Mouse (Mus musculus): ENCODE results near the gene Tspan31. TPM values are rescaled to one million over a fixed set of nuclear protein-coding genes. Genes with fewer than 3 reads are reported as not detected.

Gene Tspan31
- total RNA-seq, 1 experiment from 2014 or later: 108 TPM

DNA sequence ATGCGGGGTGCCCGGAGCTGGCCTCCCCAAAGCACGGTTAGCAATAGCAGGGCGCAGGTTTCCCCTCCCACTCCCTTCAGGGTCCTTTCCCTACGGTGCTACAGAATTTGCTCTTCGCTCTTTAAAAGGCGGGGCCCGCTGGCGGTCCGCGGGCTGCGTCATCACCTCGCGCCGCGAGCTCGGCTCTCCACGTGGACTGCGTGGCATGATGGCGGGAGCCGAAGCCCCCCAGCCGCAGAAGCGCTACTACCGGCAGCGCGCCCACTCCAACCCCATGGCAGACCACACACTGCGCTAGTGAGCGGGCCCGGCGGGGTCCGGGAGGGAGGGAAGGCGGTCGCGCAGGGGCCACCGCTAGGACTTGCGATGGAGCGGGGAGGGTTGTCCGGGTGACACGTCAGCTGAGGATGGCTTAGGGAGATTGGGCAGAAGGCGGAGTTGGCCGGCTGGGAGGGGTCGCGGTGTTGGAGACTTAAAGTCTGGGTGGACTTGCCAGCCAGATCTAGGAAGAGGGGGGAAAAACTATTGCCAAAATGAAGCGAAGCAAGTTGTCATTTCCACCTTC lies 28.2 kb downstream of the Tspan31 start:
- DNase-seq: peak; percentile 89

DNA sequence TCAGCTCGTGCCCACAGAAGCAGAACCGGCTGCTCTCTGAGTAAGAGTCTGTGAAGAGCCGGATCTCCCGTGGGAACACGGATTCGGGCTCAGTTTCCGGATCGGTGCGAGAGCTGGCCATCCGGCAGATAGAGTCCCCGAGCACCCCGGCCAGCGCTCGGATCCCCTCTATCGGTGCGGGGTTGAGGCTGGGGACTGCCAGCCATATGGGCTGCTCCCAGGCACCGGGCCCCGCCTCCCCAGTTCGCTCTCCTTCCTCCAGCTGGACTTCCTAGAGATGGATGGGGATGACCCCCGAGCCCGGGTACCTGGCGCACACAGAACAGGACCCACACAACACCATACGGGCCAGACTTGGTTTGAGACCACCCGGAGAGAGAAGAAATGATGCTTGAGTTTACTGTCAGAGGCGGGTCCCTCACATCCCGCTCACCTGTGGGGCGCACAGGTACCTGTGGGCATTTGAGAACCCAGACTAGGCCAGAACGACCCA lies 28.7 kb downstream of the Tspan31 start, which contains the start of the genes Mettl1 and Eef1akmt3:
Gene Mettl1, plus strand, starts transcription at position 141 of the 493 bp plus-strand sequence.
Gene Eef1akmt3, minus strand, starts transcription at position 240 of the 493 bp plus-strand sequence.
- DNase-seq: peak; percentile 46

DNA sequence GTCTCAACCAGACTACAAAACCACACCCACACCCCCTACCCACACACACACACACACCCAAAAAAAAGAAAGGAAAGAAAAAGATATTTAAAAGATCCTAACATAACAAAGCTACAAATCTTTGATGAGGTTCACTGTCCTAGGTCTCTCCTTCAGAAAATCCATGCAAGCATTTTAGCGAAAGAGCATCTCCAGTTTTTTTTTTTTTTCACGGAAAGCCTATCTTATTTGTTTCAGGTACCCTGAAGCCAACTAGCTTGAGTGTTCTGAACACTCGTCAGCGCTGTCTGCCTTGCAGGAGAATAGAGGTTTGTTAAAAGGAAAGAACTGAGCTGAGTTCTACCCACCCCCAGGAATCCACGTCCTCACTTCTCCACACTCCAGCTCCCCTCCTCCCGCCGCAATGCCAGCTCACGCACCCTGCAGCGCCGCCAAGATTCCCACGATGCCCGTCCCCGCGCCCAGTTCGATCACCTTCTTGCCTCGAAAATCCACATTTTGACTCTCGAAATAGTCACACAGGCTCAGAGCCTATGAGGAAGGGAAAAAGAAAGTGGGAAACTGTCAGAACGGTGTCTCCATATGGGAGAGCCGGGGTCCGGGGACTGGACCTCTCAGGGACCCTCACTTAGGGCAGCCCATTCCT lies 29.4 kb downstream of the Tspan31 start:
- peak; percentile 32 for DNase-seq

- DNase-seq: no peak
These were observed 32.4 kb downstream of the Tspan31 start for GRCm38 (mm10) chr10:127037641-127038040.

DNA sequence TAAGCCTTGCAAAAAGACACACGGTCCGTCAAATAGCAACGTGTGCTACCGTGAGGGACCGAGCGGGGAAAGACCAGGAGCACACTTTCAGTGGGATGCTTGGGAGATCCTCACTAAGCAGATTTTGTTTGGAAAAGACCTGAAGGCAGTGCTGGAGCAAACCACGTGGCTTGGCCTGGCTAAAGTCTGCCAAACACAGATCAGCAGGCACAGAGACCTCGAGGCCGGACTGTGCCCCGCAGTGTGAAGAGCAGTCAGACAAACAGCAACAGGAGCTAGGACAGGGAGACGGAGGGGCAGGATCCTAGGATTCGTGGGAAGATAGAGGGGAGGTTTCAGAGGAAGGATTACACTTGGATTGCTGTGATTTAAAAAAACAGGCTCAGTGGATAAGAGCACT lies 33.8 kb downstream of the Tspan31 start:
- DNase-seq: no peak

DNA sequence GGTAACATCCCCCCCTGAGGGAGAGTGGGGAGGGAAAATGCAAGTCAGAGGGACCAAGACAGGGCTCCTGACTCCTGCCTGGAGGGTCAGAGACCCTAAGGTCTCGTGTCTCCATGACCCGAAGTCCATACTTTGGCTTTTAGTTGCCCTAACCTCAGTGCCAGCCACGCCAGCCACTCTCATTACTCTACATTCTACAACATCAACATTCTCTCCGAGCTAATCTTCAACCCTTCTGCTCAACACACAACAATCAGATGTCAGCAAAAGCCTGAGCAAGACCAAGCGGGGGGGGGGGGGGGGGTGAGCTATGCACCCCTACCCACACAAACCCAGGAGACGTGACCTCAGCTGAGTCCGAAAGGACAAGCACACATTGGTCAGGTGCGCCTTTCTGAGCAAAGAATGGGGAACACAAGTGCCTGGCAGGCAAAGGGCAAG lies 36.7 kb downstream of the Tspan31 start:
- DNase-seq: no peak

- peak; percentile 96 for DNase-seq
These were observed 39.4 kb downstream of the Tspan31 start, which contains the start of gene Tsfm for GRCm38 (mm10) chr10:127030336-127031296. Gene Tsfm, minus strand, starts transcription at chr10:127030840.

- DNase-seq: no peak
These were observed 51.6 kb downstream of the Tspan31 start for GRCm38 (mm10) chr10:127018422-127018821.

Other genes with a start within 250 kb of the Tspan31 start
- 7.6 and 9.5 TPM in 2 replicates for gene Atp23, start 168.9 kb downstream of the Tspan31 start, total RNA-seq (2021)
- gene Ctdsp2, start 91.5 kb downstream of the Tspan31 start, total RNA-seq (2021): 125 and 197 TPM in 2 replicates
- gene Avil, start 69.6 kb downstream of the Tspan31 start, total RNA-seq (2021): 3.7 and 3.9 TPM in 2 replicates
- gene Tsfm, start 39.4 kb downstream of the Tspan31 start, total RNA-seq (2021): 50.6 and 66.8 TPM in 2 replicates
- gene Mettl1, start 28.9 kb downstream of the Tspan31 start, total RNA-seq (2021): 17.6 and 23.0 TPM in 2 replicates
- 0.49 TPM in 1 of 2 replicates, not detected in the other for gene Eef1akmt3, start 28.8 kb downstream of the Tspan31 start, total RNA-seq (2021)
- gene Cyp27b1, start 22.0 kb downstream of the Tspan31 start, total RNA-seq (2021): 0.33 TPM in 1 of 2 replicates, not detected in the other
- 8.6 and 10.9 TPM in 2 replicates for gene March9, start 10.1 kb downstream of the Tspan31 start, total RNA-seq (2021)
- 218 and 247 TPM in 2 replicates for gene Cdk4, start 6.7 kb downstream of the Tspan31 start, total RNA-seq (2021)
- gene Agap2, start 5.0 kb upstream of the Tspan31 start, total RNA-seq (2021): 2.6 and 3.8 TPM in 2 replicates
- gene Os9, start 50.9 kb upstream of the Tspan31 start, total RNA-seq (2021): 139 and 150 TPM in 2 replicates
- gene B4galnt1, start 95.0 kb upstream of the Tspan31 start, total RNA-seq (2021): 6.8 and 8.5 TPM in 2 replicates
- gene Slc26a10, start 110.4 kb upstream of the Tspan31 start, total RNA-seq (2021): 3.2 and 6.0 TPM in 2 replicates
- 27.9 and 28.7 TPM in 2 replicates for gene Arhgef25, start 119.8 kb upstream of the Tspan31 start, total RNA-seq (2021)
- gene Dtx3, start 125.5 kb upstream of the Tspan31 start, total RNA-seq (2021): 89.7 and 96.8 TPM in 2 replicates
- 38.4 and 48.8 TPM in 2 replicates for gene Pip4k2c, start 141.3 kb upstream of the Tspan31 start, total RNA-seq (2021)
- 8.6 and 13.1 TPM in 2 replicates for gene Kif5a, start 193.1 kb upstream of the Tspan31 start, total RNA-seq (2021)
- 159 and 197 TPM in 2 replicates for gene Dctn2, start 196.1 kb upstream of the Tspan31 start, total RNA-seq (2021)
- 73.2 and 73.3 TPM in 2 replicates for gene Mbd6, start 218.8 kb upstream of the Tspan31 start, total RNA-seq (2021)
- gene Mars, start 241.5 kb upstream of the Tspan31 start, total RNA-seq (2021): 110 and 135 TPM in 2 replicates